Mouse (Mus musculus) hindbrain, embryonic 11.5 days (tissue): Measurements from ENCODE around the gene Ids. TPM values are rescaled to one million over a fixed set of nuclear protein-coding genes. Genes with fewer than 3 reads are reported as not detected.

Experiments
- ATAC-seq: fragments of 200-750 bp; cut with Nextera tagmentation; 2 replicates; pipeline ENCODE4 v1.8.0; 2017; ENCODE audit warnings: mild to moderate bottlenecking, moderate TSS enrichment, moderate library complexity; ENCODE audit not compliant: low FRiP score
- DNase-seq: peaks from one replicate; pipeline ENCODE4 v3.0.0-alpha.2; 2015; ENCODE audit warnings: low spot score
- H3K27ac ChIP-seq: fragments of 300-500 bp; sonication (generic); 2 replicates; pipeline ENCODE4 v1.5.1; 2014; ENCODE audit warnings: mild to moderate bottlenecking, low read depth, low read length
- H3K27me3 ChIP-seq: fragments of 300-500 bp; sonication (generic); 2 replicates; pipeline ENCODE4 v1.6.1; 2014; ENCODE audit warnings: mild to moderate bottlenecking, low read length, moderate library complexity, mixed read lengths; ENCODE audit not compliant: control insufficient read depth, insufficient read depth
- H3K36me3 ChIP-seq: fragments of 300-500 bp; sonication (generic); 2 replicates; pipeline ENCODE4 v1.6.1; 2014; ENCODE audit warnings: mild to moderate bottlenecking, low read length, moderate library complexity, mixed read lengths; ENCODE audit not compliant: control insufficient read depth, insufficient read depth
- H3K4me1 ChIP-seq: fragments of 300-500 bp; sonication (generic); replicated peaks from 2 replicates; pipeline ENCODE4 v1.6.1; 2014; ENCODE audit warnings: low read length, mixed read lengths; ENCODE audit not compliant: control insufficient read depth, insufficient read depth
- H3K4me2 ChIP-seq: fragments of 300-500 bp; sonication (generic); replicated peaks from 2 replicates; pipeline ENCODE4 v1.6.1; 2014; ENCODE audit warnings: mild to moderate bottlenecking, low read depth, low read length
- H3K4me3 ChIP-seq: fragments of 300-500 bp; sonication (generic); 2 replicates; pipeline ENCODE4 v1.5.1; 2014; ENCODE audit warnings: low read depth, low read length
- H3K9ac ChIP-seq: fragments of 300-500 bp; sonication (generic); 2 replicates; pipeline ENCODE4 v1.6.1; 2014; ENCODE audit warnings: low read depth, low read length
- H3K9me3 ChIP-seq: fragments of 300-500 bp; sonication (generic); 2 replicates; pipeline ENCODE4 v1.6.1; 2016; ENCODE audit warnings: low read length; ENCODE audit not compliant: control insufficient read depth
- WGBS: fragments of 180-500 bp; shearing (Covaris S2); extraction: QIAGEN DNeasy Blood & Tissue Kit; methylation state at CpG from one replicate; pipeline ENCODE4 v1.1.7; 2014; 5-methylcytosine and 5-hydroxymethylcytosine counted together
- polyA plus RNA-seq: library from polyadenylated mRNA; unstranded; fragments of >200 nt; fragmentation: Nextera tagmentation; extraction: Ambion mirVana; gene quantifications from 2 replicates; pipeline ENCODE4 v1.2.1, GENCODE M21; 2014

Gene Ids
- polyA plus RNA-seq, 1 experiment from 2014 or later: 5.0 TPM

GRCm38 (mm10) chrX:70363446-70363845 is 1.4 kb downstream of the Ids start:
- WGBS: 90% methylated on average over 5 of the region's 5 CpGs
- Histone ChIP-seq H3K4me2 (peak overlapping the region; percentile 32; the same call in 1 of the 2 replicates), H3K4me1 (no peaks in the 10 kb centered on the region), H3K4me3 (no peak overlapping the region), H3K9ac (no peak overlapping the region), H3K27ac (no peak overlapping the region), H3K27me3 (no peaks in the 10 kb centered on the region), H3K9me3 (no peaks in the 10 kb centered on the region), H3K36me3 (no peaks in the 10 kb centered on the region)
- ATAC-seq: no peak
- DNase-seq: no peak

- no peak overlapping the region for H3K4me3 ChIP-seq
- no peak overlapping the region for H3K4me2 ChIP-seq
- ATAC-seq (no peak), DNase-seq (no peak)
- no peaks in the 10 kb centered on the region for H3K36me3 ChIP-seq
- no peak overlapping the region for H3K9ac ChIP-seq
- no peaks in the 10 kb centered on the region for H3K9me3 ChIP-seq
- 93% methylated on average over 7 of the region's 7 CpGs for WGBS
- H3K27me3 ChIP-seq: no peaks in the 10 kb centered on the region
- H3K27ac ChIP-seq: no peak overlapping the region
- H3K4me1 ChIP-seq: no peaks in the 10 kb centered on the region
These were observed 1.9 kb downstream of the Ids start for GRCm38 (mm10) chrX:70362985-70363384.

GRCm38 (mm10) chrX:70330202-70330843 is 34.6 kb downstream of the Ids start:
- no peak overlapping the region for H3K4me3 ChIP-seq
- H3K9me3 ChIP-seq: no peaks in the 10 kb centered on the region
- WGBS: 22% methylated on average over 6 of the region's 6 CpGs
- DNase-seq: peak; percentile 67
- peak; percentile 81 for ATAC-seq
- H3K9ac ChIP-seq: no peak overlapping the region
- no peaks in the 10 kb centered on the region for H3K4me1 ChIP-seq
- no peak overlapping the region for H3K4me2 ChIP-seq
- H3K27me3 ChIP-seq: no peaks in the 10 kb centered on the region
- no peaks in the 10 kb centered on the region for H3K36me3 ChIP-seq
- H3K27ac ChIP-seq: no peak overlapping the region

GRCm38 (mm10) chrX:70328530-70329143 is 36.2 kb downstream of the Ids start:
- ATAC-seq: no peak
- no peak overlapping the region for H3K4me2 ChIP-seq
- H3K27ac ChIP-seq: no peak overlapping the region
- no peaks in the 10 kb centered on the region for H3K4me1 ChIP-seq
- WGBS: 66% methylated on average over 2 of the region's 2 CpGs
- no peaks in the 10 kb centered on the region for H3K27me3 ChIP-seq
- DNase-seq: no peak
- H3K9me3 ChIP-seq: no peaks in the 10 kb centered on the region
- no peak overlapping the region for H3K4me3 ChIP-seq
- no peaks in the 10 kb centered on the region for H3K36me3 ChIP-seq
- H3K9ac ChIP-seq: no peak overlapping the region

GRCm38 (mm10) chrX:70327656-70328055 is 37.2 kb downstream of the Ids start:
- ATAC-seq (no peak), DNase-seq (no peak)
- Histone ChIP-seq H3K4me3 (no peak overlapping the region), H3K4me1 (no peaks in the 10 kb centered on the region), H3K27ac (no peak overlapping the region), H3K36me3 (no peaks in the 10 kb centered on the region), H3K27me3 (no peaks in the 10 kb centered on the region), H3K4me2 (no peak overlapping the region), H3K9me3 (no peaks in the 10 kb centered on the region), H3K9ac (no peak overlapping the region)
- WGBS: 63% methylated on average over 1 of the region's 1 CpGs

GRCm38 (mm10) chrX:70319254-70319653 is 45.6 kb downstream of the Ids start:
- no peak for ATAC-seq
- Histone ChIP-seq H3K4me1 (no peaks in the 10 kb centered on the region), H3K4me2 (no peak overlapping the region), H3K36me3 (no peaks in the 10 kb centered on the region), H3K4me3 (no peak overlapping the region), H3K9ac (no peak overlapping the region), H3K9me3 (no peaks in the 10 kb centered on the region), H3K27ac (no peak overlapping the region), H3K27me3 (no peaks in the 10 kb centered on the region)
- DNase-seq: no peak
- 51% methylated on average over 2 of the region's 2 CpGs for WGBS

- 89% methylated on average over 3 of the region's 3 CpGs for WGBS
- Histone ChIP-seq H3K27ac (no peak overlapping the region), H3K36me3 (no peaks in the 10 kb centered on the region), H3K27me3 (no peaks in the 10 kb centered on the region), H3K9ac (no peak overlapping the region), H3K4me2 (no peak overlapping the region), H3K4me3 (no peak overlapping the region), H3K4me1 (no peaks in the 10 kb centered on the region), H3K9me3 (no peaks in the 10 kb centered on the region)
- ATAC-seq (no peak), DNase-seq (no peak)
These were observed 49.8 kb downstream of the Ids start for GRCm38 (mm10) chrX:70314949-70315641.
